Mouse (Mus musculus): ENCODE measurements around the gene Wasf2. TPM values are rescaled to one million over a fixed set of nuclear protein-coding genes. Genes with fewer than 3 reads are reported as not detected.
A peak's percentile ranks its signal among the peaks of the same experiment; 100 is the strongest.

The Wasf2 gene
- total RNA-seq, 2 experiments from 2014 or later: 34.9 to 35.6 TPM

DNA sequence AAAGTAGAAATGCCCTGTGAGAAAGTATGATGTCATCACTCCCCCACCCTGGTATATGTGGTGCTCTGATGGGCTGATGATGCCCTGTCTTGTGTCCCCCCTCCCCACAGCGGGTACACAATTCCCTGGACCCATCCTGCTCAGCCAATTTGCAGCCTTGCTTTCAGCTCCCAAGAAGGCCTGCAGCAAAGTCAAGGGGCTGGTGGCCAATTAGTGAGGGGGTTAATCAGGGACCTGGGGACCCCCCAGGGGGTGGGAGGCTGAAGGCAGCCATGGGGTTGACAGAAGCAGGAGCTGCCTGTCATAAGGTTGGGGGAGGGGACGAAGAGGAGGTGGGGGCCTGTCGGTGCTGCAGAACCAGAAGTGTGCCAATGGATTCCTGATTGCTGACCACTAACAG lies 73.3 kb downstream of the Wasf2 start:
- DNase-seq: no peak
- Histone ChIP-seq H3K4me3 (no peak overlapping the region), H3K27ac (no peak overlapping the region)
- TF ChIP-seq CTCF (IDR thresholded peaks at IDR 0.05): no peak
- intact Hi-C loops (cut with DNase I): loop anchor here (5.0 kb wide), 1 partner anchor 196 kb away; no protein-coding TSS in a partner anchor

DNA sequence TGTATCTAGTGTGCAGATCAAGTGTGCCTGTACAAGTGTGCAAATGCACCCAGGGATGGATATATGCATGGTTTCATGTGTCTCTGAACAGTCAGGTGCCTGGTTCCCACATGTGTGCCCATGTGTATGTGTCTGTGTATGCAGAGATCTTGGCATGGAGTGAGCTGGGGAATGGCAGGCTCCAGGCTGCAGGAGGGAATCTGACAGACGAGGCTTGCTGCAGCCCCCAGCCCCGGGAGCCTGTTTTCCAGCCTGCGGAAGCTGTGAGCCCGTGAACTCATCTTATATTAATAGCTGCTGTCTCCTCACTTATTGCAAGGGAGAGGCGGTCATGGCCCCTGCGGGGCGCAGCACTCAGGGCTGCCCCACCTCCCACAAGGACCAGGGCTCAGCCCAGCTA lies 74.1 kb downstream of the Wasf2 start:
- no peak for TF ChIP-seq CTCF (IDR thresholded peaks at IDR 0.05)
- intact Hi-C loops (cut with DNase I): loop anchor here (5.0 kb wide), 1 partner anchor 197 kb away; no protein-coding TSS in a partner anchor
- H3K4me3 ChIP-seq: no peak overlapping the region
- H3K27ac ChIP-seq: no peak overlapping the region
- DNase-seq: no peak

DNA sequence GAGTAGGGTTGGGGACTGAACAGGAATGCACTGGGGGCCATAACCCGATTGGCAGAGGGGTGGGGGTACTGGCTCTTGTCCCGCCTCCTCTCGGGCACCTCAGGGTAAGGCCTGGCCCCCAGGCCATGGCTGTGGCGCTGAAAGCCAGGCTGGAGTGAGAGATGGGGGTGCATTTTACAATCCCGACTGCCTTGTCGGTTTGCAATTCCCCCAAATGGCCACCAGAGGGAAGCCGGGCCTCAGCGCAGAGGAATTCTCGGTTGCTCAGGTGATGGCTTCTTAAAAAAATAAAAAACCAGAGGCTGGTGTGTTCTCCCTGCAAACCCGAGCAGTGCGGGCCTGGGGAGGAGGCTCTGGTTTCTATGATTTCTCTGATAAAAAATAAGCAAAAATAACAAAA lies 79.1 kb downstream of the Wasf2 start:
- TF ChIP-seq CTCF (IDR thresholded peaks at IDR 0.05): peak; percentile 85
- intact Hi-C loops (cut with DNase I): loop anchor here (5.0 kb wide), 1 partner anchor 262 kb away; no protein-coding TSS in a partner anchor
- Histone ChIP-seq H3K4me3 (no peak overlapping the region), H3K27ac (no peak overlapping the region)
- DNase-seq: peak; percentile 52

DNA sequence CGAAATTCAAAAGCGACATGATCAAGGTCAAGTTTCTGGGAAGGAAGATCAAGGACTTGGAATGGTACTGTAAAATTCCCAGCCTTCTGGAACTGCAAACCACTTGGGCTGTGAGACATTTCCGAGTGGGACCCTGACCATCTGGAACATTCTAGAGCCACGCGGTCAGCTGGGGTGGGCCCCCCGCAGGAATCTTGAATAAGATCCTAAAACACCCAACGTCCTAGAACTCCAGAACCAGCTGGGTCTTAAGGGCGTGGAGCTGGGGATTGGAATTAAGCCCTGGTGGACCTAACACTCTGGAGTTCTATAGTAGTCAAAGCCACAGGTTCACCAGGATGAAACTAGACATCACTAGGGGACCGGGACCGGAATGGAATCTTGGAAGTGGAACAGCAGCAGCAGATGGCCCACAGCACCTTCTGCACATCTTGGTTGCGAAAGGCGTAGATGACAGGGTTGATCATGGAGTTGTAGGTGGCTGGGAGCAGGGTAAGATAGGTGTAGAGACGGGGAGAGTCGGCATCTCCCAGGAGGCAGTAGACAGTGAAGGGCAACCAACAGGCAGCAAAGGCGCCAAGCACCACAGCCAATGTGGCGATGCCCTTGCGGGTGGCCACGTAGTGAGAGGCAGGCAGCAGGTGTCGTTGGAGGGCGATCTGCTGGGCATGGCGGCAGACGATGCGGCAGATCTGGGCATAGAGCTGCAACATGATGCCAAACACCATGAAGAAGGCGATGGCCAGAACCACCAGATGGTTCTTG lies 79.9 kb downstream of the Wasf2 start:
- DNase-seq: no peak
- intact Hi-C loops (cut with DNase I): no loop called here
- no peak for TF ChIP-seq CTCF (IDR thresholded peaks at IDR 0.05)
- H3K4me3 ChIP-seq: no peak overlapping the region
- H3K27ac ChIP-seq: no peak overlapping the region

DNA sequence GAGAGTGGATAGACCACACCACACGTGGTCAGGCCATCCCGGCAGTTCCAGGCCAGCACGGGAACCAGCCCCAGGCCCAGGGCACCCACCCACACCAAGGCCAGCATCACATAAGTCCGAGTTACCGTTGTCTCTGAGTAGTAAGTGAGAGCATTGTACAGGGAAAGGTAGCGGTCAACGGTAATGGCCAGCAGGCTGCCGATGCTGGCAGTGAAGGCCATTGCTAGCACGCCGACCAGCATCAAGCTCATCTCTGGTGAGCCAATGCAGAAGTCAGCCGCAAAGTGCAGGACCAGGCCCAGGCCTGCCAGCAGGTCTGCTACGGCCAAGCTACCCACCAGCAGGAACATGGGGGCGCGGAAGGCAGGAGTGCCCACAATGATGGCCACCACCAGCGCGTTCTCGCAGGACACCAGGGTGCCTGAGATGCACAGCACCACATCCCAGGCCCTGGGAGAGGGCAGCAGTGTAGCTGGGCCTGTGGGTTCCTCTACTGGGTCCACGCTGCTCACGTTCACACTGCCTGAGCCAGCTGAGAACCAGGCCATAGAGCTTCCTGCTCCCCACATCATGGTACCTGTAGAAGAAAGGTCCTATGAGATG lies 80.6 kb downstream of the Wasf2 start:
- Histone ChIP-seq H3K4me3 (no peak overlapping the region), H3K27ac (no peak overlapping the region)
- intact Hi-C loops (cut with DNase I): no loop called here
- no peak for TF ChIP-seq CTCF (IDR thresholded peaks at IDR 0.05)
- no peak for DNase-seq

DNA sequence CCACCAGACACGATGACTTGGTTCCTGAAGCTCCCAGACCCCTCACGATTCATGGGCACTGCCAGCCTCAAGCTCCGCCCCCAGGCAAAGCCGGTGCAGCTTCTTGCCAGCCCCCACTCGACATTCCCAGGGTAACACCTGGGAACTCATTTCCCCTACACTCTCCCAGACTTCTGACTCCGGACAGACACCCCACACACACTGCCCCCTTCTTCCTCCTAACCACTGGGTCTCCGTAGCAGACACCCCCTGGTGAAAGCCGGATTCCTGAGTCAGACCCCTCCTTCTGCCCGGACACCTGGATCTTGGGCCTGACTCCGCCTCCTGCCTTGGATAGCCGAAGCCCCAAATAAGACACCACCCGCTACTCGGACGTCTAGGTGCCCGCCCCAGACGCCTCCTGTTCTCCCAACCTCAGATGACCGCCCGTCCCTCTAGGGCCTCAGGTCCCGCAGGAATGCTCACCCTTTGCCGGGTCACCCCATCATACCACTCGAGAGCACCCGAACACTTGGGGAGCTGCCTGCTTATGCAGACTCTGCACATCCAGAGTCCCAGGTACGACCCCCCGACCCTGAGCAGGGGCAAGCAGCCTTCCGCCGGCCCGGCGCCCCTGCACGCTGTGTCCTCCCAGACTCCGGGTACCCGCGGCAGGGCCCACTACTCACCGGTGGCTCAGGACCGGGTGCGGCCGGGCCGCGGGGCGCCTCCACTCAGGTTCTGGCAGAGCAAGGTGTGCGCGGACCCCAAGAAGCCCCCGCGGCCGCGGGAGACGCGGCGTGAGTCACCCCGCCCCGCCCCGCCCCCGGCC lies 81.7 kb downstream of the Wasf2 start, which contains the start of the genes Cd164l2 and Gpr3:
Gene Cd164l2, plus strand, starts transcription at position 381 of the 811 bp plus-strand sequence.
Gene Gpr3, minus strand, starts transcription at position 786 of the 811 bp plus-strand sequence.
- TF ChIP-seq CTCF (IDR thresholded peaks at IDR 0.05): no peak

DNA sequence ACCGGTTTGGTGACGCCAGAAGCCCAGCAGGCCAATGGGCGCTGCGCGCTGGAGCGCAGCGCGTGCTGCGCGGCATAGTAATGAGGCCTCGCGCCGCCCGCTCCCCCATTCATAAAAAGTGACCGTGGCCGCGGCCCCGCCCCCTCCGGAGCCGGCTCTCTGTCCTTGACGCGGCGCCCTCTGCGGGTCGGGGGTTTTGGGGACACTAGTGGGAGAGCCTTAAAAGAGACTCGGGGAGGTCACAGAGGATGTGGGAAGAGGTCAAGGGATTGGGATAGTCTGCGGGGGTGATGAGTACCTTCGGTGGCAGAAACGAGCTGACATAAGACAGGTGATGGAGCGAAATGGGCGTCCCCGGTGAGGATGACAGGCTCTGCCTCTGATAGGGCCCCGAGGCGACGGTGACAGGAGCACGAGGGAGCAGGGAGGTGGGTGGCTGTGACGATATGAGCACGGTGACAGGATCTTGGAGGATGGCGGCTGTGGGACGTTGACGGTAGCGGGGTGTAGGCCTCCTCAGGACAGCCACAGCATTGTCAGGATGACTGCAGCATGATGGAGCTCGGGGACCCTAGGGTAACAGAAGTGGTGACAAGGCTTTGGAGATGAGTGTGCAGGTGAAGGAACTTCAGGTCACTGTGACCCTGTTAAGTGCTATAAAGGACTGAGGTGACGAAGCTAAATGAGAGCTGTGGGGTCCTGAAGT lies 82.4 kb downstream of the Wasf2 start:
- TF ChIP-seq CTCF (IDR thresholded peaks at IDR 0.05): peak; percentile 54
- H3K27ac ChIP-seq: peak overlapping the region; percentile 10; the same call in 1 of the 2 replicates
- peak; percentile 90 for DNase-seq
- H3K4me3 ChIP-seq: peak overlapping the region; percentile 89
- intact Hi-C loops (cut with DNase I): loop anchor here (2.0 kb wide), 1 partner anchor 202 kb away; the partner anchor contains the start of gene Ahdc1

More for the DNA sequence above, 81.7 kb downstream of the Wasf2 start, which contains the start of the genes Cd164l2 and Gpr3:
- Histone ChIP-seq H3K27ac (peak within 1 kb of the TSS; percentile 10; the same call in 1 of the 2 replicates), H3K4me3 (peak within 1 kb of the TSS; percentile 89)
- intact Hi-C loops (cut with DNase I): loop anchor here (2.0 kb wide), 1 partner anchor 201 kb away; the partner anchor contains the start of gene Ahdc1
- no peak for DNase-seq

DNA sequence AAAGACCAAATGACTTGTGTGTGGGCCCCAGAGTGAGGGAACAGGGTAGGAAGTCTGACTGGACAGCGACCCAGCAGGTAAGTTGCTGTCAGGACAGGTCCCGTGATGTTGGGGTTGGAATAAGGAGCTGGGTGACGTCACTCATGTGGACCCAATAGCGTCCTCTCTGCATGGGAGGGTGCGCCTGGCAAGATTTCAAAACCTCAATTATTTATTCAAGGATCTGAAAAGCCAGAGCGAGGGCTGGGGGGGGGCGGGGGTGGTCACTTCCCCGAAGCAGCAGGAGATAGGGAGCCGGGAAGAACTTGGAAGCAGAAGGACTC lies 82.9 kb downstream of the Wasf2 start:
- intact Hi-C loops (cut with DNase I): loop anchor here (2.0 kb wide), 1 partner anchor 202 kb away; the partner anchor contains the start of gene Ahdc1
- TF ChIP-seq CTCF (IDR thresholded peaks at IDR 0.05): no peak
- Histone ChIP-seq H3K4me3 (no peak overlapping the region; the same call in 1 of the 2 replicates), H3K27ac (no peak overlapping the region)
- no peak for DNase-seq

DNA sequence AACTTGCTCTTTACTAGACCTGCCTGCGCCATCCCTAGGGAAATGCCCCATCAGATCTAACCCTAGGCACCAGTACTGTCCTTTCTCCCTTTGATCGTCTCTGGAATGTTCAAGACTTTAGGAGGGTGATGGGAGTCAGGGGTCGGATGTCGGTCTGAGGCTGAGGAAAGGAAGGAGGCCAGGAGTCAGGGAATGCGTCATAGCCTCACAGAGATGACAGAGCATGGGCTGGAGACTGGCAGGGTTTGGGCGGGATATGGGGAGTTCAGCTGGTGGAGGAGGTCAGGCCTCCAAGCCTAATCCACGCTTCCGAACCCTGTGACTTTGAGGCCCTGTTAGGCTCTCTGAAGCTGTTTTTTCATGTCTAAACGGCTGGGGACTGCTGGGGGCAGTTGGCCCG lies 83.4 kb downstream of the Wasf2 start:
- intact Hi-C loops (cut with DNase I): loop anchor here (2.0 kb wide), 1 partner anchor 203 kb away; the partner anchor contains the start of gene Ahdc1
- no peak overlapping the region for H3K27ac ChIP-seq
- DNase-seq: no peak
- TF ChIP-seq CTCF (IDR thresholded peaks at IDR 0.05): no peak
- H3K4me3 ChIP-seq: no peak overlapping the region

DNA sequence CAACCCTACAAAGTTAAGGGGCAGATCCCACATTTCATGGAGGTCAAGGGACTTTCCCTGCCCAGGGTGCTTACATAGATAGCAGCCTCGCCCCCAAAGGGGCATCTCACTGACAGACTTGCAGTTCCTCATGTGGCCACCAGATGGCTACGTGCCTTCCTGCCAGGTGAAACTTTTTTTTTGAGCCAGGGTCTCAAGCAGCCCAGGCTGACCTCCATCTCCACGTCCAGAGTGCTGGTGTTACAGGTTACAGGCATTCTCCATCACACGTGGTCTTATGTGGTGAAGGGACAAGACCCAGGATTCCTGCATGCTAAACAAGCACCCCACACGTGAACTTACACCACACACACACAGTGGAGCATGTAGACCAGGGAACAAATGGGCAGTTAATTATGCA lies 87.3 kb downstream of the Wasf2 start:
- DNase-seq: peak; percentile 70
- intact Hi-C loops (cut with DNase I): loop anchor here (2.0 kb wide), 1 partner anchor 79 kb away; no protein-coding TSS in a partner anchor
- Histone ChIP-seq H3K4me3 (no peak overlapping the region), H3K27ac (no peak overlapping the region)
- TF ChIP-seq CTCF (IDR thresholded peaks at IDR 0.05): peak; percentile 96; the same call in 1 of the 2 replicates

DNA sequence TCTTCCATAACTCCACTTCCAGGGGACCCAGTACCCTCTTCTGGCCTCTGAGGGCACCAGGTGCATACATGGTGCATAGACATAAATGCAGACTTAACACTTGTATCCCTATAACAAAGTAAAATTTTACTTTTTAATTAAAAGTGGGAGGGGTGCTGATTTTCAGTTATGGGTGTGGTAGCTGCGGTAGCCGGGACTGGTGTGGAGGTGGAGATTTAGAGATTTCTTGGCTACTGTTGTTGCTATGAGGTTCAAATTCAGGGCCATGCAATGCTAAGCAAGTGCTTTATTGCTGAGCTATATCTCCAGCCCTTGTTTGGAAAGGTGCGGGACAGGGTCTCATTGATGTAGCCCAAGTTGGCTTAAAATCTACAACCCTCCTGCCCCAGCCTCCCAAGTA lies 88.4 kb downstream of the Wasf2 start:
- H3K4me3 ChIP-seq: no peak overlapping the region
- H3K27ac ChIP-seq: no peak overlapping the region
- DNase-seq: no peak
- no peak for TF ChIP-seq CTCF (IDR thresholded peaks at IDR 0.05)
- intact Hi-C loops (cut with DNase I): no loop called here

DNA sequence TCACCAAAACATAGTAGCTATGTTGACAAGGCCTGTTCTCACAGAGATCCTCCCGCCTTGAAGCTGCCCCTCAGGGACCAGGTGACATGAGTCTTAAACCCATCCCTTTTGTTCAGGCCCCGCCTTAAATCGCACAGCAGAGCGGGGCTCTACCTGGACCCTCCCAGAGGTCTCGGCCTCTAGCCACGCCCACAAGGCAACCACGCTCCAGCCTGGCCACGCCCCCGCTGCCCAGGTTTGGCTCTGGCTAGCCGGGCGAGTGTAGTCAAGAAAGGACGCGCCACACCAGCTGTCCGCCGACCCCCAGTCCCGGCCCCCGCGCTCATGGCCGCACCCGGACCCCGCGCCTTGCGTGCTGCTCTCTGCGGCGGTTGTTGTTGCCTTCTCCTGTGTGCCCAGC lies 90.4 kb downstream of the Wasf2 start:
- peak overlapping the region; percentile 49 for H3K4me3 ChIP-seq
- no peak overlapping the region for H3K27ac ChIP-seq
- intact Hi-C loops (cut with DNase I): no loop called here
- no peak for TF ChIP-seq CTCF (IDR thresholded peaks at IDR 0.05)
- no peak for DNase-seq

Data from gastrocnemius, adult 2 months (tissue).